Mouse (Mus musculus) forebrain, embryonic 13.5 days (tissue): ENCODE results near the gene Rpl15. TPM values are rescaled to one million over a fixed set of nuclear protein-coding genes. Genes with fewer than 3 reads are reported as not detected.
"Not testable (repeated sequence)": the region's sequence is repeated elsewhere in the genome, so short reads cannot be mapped to it uniquely, and the experiment has no call there.

Experiments
- ATAC-seq: fragments of 200-750 bp; cut with Nextera tagmentation; 2 replicates; pipeline ENCODE4 v1.8.0; 2017
- H3K27ac ChIP-seq: fragments of 300-500 bp; sonication (generic); 2 replicates; pipeline ENCODE4 v1.5.1; 2015; ENCODE audit warnings: inconsistent platforms, mild to moderate bottlenecking, moderate library complexity
- H3K27me3 ChIP-seq: fragments of 300-500 bp; sonication (generic); 2 replicates; pipeline ENCODE4 v1.6.1; 2015; ENCODE audit warnings: mild to moderate bottlenecking, inconsistent platforms
- H3K36me3 ChIP-seq: fragments of 300-500 bp; sonication (generic); 2 replicates; pipeline ENCODE4 v1.6.1; 2015; ENCODE audit warnings: mild to moderate bottlenecking, inconsistent platforms; ENCODE audit not compliant: poor library complexity, severe bottlenecking
- H3K4me1 ChIP-seq: fragments of 300-500 bp; sonication (generic); 2 replicates; pipeline ENCODE4 v1.6.1; 2015; ENCODE audit warnings: inconsistent platforms
- H3K4me2 ChIP-seq: fragments of 300-500 bp; sonication (generic); 2 replicates; pipeline ENCODE4 v1.6.1; 2015; ENCODE audit warnings: inconsistent platforms, mild to moderate bottlenecking, moderate library complexity
- H3K4me3 ChIP-seq: fragments of 300-500 bp; sonication (generic); 2 replicates; pipeline ENCODE4 v1.5.1; 2015; ENCODE audit warnings: mild to moderate bottlenecking, inconsistent platforms
- H3K9ac ChIP-seq: fragments of 300-500 bp; sonication (generic); 2 replicates; pipeline ENCODE4 v1.6.1; 2015; ENCODE audit warnings: mild to moderate bottlenecking, inconsistent platforms
- H3K9me3 ChIP-seq: fragments of 300-500 bp; sonication (generic); replicated peaks from 2 replicates; pipeline ENCODE4 v1.6.1; 2016; ENCODE audit warnings: inconsistent platforms
- WGBS: fragments of 180-500 bp; shearing (Covaris S2); methylation state at CpG from one replicate; pipeline ENCODE4 v1.1.7; 2015; 5-methylcytosine and 5-hydroxymethylcytosine counted together
- polyA plus RNA-seq: library from polyadenylated mRNA; unstranded; fragments of >200 nt; fragmentation: Nextera tagmentation; extraction: Ambion mirVana; gene quantifications from 2 replicates; pipeline ENCODE4 v1.2.1, GENCODE M21; 2015

Gene Rpl15
- polyA plus RNA-seq, 1 experiment from 2014 or later: 406 TPM

DNA sequence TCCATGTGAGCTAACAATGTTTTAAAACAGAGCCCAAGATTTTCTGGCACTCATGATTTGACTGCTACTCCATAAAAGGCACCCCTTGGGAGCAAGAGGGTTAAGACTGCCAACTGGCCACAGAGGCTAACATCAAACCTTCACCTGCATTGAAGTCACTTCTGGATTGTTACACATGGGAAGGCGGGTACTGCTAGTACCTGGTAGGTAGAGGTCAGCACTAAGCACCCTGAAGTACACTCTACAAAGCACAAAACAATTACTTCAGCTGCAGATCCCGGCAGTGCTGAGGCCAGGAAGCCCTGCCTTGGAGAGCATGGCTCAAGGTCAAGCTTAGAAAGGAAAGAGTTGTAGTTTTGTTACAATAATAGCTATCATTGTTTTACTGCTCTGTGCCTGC, 16.2 kb upstream of the Rpl15 start:
- 82% methylated on average over 2 of the region's 2 CpGs for WGBS
- ATAC-seq: no peak

DNA sequence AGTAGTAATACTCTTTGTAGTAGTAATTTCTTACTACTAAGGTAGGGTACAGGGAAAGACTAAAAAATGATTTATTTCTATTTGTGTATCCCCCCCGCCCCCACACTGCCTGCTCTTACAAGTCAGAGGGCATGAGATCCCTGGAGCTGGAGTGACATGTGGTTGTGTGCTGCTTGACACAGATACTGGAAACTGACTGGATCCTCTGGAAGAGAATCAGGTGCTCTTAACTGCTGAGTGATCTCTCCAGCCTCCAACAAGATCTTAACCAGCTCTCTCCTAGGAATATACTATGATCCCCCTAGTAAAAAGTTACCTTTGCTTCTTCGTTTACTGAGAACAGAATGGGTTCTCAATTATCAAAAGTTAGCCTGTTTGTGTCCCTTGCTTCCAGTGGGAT, 15.2 kb upstream of the Rpl15 start:
- Histone ChIP-seq H3K36me3 (peaks cover 12% of the 10 kb centered on the region), H3K9ac (no peak overlapping the region), H3K4me1 (no peaks in the 10 kb centered on the region), H3K4me2 (no peak overlapping the region), H3K9me3 (no peaks in the 10 kb centered on the region), H3K27ac (no peak overlapping the region), H3K4me3 (no peak overlapping the region), H3K27me3 (no peaks in the 10 kb centered on the region)
- WGBS: 90% methylated on average over 2 of the region's 2 CpGs
- no peak for ATAC-seq

More for the DNA sequence above, 16.2 kb upstream of the Rpl15 start:
- H3K4me2 ChIP-seq: no peak overlapping the region
- H3K27me3 ChIP-seq: no peaks in the 10 kb centered on the region
- no peaks in the 10 kb centered on the region for H3K4me1 ChIP-seq
- H3K27ac ChIP-seq: no peak overlapping the region
- no peaks in the 10 kb centered on the region for H3K9me3 ChIP-seq
- H3K4me3 ChIP-seq: no peak overlapping the region
- H3K9ac ChIP-seq: no peak overlapping the region
- H3K36me3 ChIP-seq: peaks cover 5% of the 10 kb centered on the region

DNA sequence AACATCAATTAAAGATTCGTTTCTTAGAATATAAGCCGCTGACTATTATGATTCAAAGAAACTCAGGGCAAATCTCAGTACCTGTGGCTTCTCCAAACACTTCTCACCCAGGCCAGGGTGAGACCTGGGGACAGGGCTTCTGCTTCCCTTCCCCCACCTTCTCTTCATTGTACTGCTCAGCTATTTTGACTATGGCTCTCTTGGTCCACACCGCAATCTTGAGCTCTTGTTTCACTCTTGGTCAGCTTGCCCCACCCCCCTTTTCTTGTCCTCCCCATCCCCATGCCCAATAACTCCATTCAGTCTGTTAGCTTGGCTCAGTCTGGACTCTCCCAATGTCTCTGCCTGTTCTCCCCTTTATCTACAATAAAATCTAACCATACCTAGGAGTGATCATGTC, 14.3 kb upstream of the Rpl15 start:
- Histone ChIP-seq H3K9me3 (no peaks in the 10 kb centered on the region), H3K4me2 (no peak overlapping the region), H3K27ac (no peak overlapping the region), H3K27me3 (no peaks in the 10 kb centered on the region), H3K9ac (no peak overlapping the region), H3K4me1 (no peaks in the 10 kb centered on the region), H3K4me3 (no peak overlapping the region), H3K36me3 (peaks cover 12% of the 10 kb centered on the region)
- no peak for ATAC-seq
- WGBS: 93% methylated on average over 3 of the region's 3 CpGs

- H3K9ac ChIP-seq: no peak overlapping the region
- H3K27ac ChIP-seq: no peak overlapping the region
- H3K9me3 ChIP-seq: no peaks in the 10 kb centered on the region
- no peak overlapping the region for H3K4me3 ChIP-seq
- 93% methylated on average over 2 of the region's 2 CpGs for WGBS
- peaks cover 17% of the 10 kb centered on the region for H3K36me3 ChIP-seq
- 0 out of 2 replicates have a peak, but pooled peaks have one; percentile 19 for ATAC-seq
- H3K4me1 ChIP-seq: no peaks in the 10 kb centered on the region
- no peak overlapping the region for H3K4me2 ChIP-seq
- H3K27me3 ChIP-seq: no peaks in the 10 kb centered on the region
Measured at GRCm38 (mm10) chr14:18284581-18284980, 13.4 kb upstream of the Rpl15 start.

GRCm38 (mm10) chr14:18280375-18280774, 9.2 kb upstream of the Rpl15 start:
- peaks cover 44% of the 10 kb centered on the region for H3K36me3 ChIP-seq
- 81% methylated on average over 5 of the region's 5 CpGs for WGBS
- ATAC-seq: no peak

DNA sequence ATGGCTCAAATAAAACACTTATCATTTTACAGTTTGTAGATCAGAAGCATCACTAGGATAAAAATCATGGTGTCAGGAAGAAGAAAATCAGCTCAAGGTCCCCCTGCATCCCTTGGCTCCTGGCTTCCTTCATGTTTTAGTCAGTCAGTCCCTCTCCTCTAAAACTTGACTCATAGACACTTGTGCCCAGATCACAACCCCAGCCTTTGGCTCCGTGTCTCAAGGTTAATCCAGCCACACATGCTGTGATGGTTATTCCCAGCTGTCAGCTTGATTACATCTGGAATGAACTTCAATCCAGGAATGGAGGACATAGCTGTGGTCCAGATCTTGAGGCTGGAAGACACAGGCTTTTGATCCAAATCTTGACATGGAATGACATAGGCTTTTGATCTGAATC, 3.3 kb upstream of the Rpl15 start:
- 0 out of 2 replicates have a peak, but pooled peaks cover 2% of the 10 kb centered on the region for H3K9me3 ChIP-seq
- no peaks in the 10 kb centered on the region for H3K27me3 ChIP-seq
- peaks cover 11% of the 10 kb centered on the region for H3K4me1 ChIP-seq
- WGBS: 69% methylated on average over 1 of the region's 1 CpGs
- no peak overlapping the region for H3K9ac ChIP-seq
- H3K4me3 ChIP-seq: no peak overlapping the region
- no peak overlapping the region for H3K4me2 ChIP-seq
- no peak overlapping the region for H3K27ac ChIP-seq
- no peak for ATAC-seq
- peaks cover 28% of the 10 kb centered on the region for H3K36me3 ChIP-seq

More at GRCm38 (mm10) chr14:18280375-18280774, 9.2 kb upstream of the Rpl15 start:
- Histone ChIP-seq H3K4me3 (no peak overlapping the region), H3K27ac (no peak overlapping the region), H3K9me3 (0 out of 2 replicates have a peak, but pooled peaks cover 2% of the 10 kb centered on the region), H3K9ac (no peak overlapping the region), H3K27me3 (no peaks in the 10 kb centered on the region), H3K4me2 (no peak overlapping the region), H3K4me1 (no peaks in the 10 kb centered on the region)

- H3K4me3 ChIP-seq: peak overlapping the region; percentile 91
- H3K27ac ChIP-seq: no peak overlapping the region
- H3K4me2 ChIP-seq: peak overlapping the region; percentile 68
- H3K27me3 ChIP-seq: no peaks in the 10 kb centered on the region
- ATAC-seq: 0 out of 2 replicates have a peak, but pooled peaks have one; percentile 3
- no peaks in the 10 kb centered on the region for H3K9me3 ChIP-seq
- WGBS: 2% methylated on average over 7 of the region's 7 CpGs
- H3K36me3 ChIP-seq: peaks cover 27% of the 10 kb centered on the region
- H3K4me1 ChIP-seq: peaks cover 20% of the 10 kb centered on the region
- H3K9ac ChIP-seq: peak overlapping the region; percentile 72; the same call in 1 of the 2 replicates
Measured at GRCm38 (mm10) chr14:18271666-18272065, 475 bp upstream of the Rpl15 start.

DNA sequence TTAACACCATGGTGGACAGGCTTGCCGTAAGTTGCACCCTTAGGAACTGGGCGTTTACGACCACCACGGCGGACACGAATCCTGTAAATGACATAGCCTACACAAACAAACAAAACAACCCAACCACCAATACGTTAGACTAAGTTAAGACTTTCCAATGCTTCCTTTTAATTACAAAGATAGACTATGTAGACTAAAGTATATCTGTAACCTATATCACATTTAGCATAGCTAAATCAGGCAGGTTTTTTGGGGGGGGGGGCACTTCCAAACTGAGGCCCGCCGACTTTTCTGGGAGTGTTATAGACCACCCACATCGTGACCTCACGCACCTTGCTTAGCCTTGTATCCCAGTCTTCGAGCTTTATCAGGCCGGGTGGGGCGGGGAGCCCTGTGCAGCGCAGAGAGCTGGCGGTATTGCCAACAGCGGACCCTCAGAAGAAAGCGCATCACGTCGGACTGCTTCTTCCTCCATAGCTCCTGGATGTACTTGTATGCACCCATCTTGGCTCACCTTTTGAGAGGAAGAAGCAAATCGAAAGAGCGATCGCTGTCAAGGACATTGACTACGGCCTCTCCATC, 1.2 kb downstream of the Rpl15 start:
- Histone ChIP-seq H3K4me3 (peak overlapping the region; percentile 91), H3K4me1 (peaks cover 20% of the 10 kb centered on the region), H3K36me3 (peaks cover 31% of the 10 kb centered on the region), H3K9ac (peak overlapping the region; percentile 98), H3K27ac (peak overlapping the region; percentile 82), H3K4me2 (peak overlapping the region; percentile 80)
- peak; percentile 0 for ATAC-seq
- not testable (repeated sequence) for H3K27me3 ChIP-seq, H3K9me3 ChIP-seq
- under 1% methylated on average over 24 of the region's 24 CpGs for WGBS

- Histone ChIP-seq H3K4me3 (no peak overlapping the region), H3K27ac (peak overlapping the region; percentile 78), H3K4me2 (no peak overlapping the region), H3K9me3 (no peaks in the 10 kb centered on the region), H3K4me1 (peaks cover 24% of the 10 kb centered on the region), H3K9ac (no peak overlapping the region), H3K36me3 (peaks cover 24% of the 10 kb centered on the region), H3K27me3 (no peaks in the 10 kb centered on the region)
- ATAC-seq: peak; percentile 91
- 16% methylated on average over 4 of the region's 4 CpGs for WGBS
Measured at GRCm38 (mm10) chr14:18263427-18263826, 7.8 kb downstream of the Rpl15 start.

DNA sequence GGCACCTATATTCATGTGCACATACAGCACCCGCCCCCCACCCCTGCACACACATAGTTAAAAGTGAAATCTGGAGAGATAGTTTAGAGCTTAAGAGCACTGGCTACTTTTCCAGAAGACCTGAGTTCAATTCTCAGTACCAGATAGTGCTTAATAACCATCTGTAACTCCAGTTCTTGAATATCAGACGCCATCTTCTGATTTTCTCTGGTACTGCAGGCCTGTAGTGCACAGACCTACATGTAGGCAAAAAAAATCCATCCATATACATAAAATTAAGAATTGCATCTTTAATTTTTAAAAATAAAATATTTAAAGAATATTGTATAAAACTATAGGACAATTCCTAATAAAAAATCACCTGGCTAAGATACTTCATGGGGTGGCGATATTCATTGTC, 10.0 kb downstream of the Rpl15 start:
- no peaks in the 10 kb centered on the region for H3K9me3 ChIP-seq
- no peaks in the 10 kb centered on the region for H3K27me3 ChIP-seq
- peaks cover 23% of the 10 kb centered on the region for H3K4me1 ChIP-seq
- 87% methylated on average over 3 of the region's 3 CpGs for WGBS
- no peak overlapping the region for H3K9ac ChIP-seq
- H3K4me2 ChIP-seq: no peak overlapping the region
- no peak overlapping the region for H3K4me3 ChIP-seq
- H3K27ac ChIP-seq: no peak overlapping the region
- peaks cover 5% of the 10 kb centered on the region; the same call in 1 of the 2 replicates for H3K36me3 ChIP-seq
- no peak for ATAC-seq

GRCm38 (mm10) chr14:18242638-18243130, 28.5 kb downstream of the Rpl15 start:
- H3K4me3 ChIP-seq: no peak overlapping the region
- no peak overlapping the region for H3K27ac ChIP-seq
- H3K4me2 ChIP-seq: no peak overlapping the region
- ATAC-seq: no peak
- no peaks in the 10 kb centered on the region for H3K36me3 ChIP-seq
- H3K9me3 ChIP-seq: no peaks in the 10 kb centered on the region
- H3K27me3 ChIP-seq: no peaks in the 10 kb centered on the region
- H3K9ac ChIP-seq: no peak overlapping the region
- H3K4me1 ChIP-seq: 0 out of 2 replicates have a peak, but pooled peaks cover 2% of the 10 kb centered on the region
- 90% methylated on average over 21 of the region's 21 CpGs for WGBS

- 88% methylated on average over 4 of the region's 4 CpGs for WGBS
- Histone ChIP-seq H3K4me1 (0 out of 2 replicates have a peak, but pooled peaks cover 4% of the 10 kb centered on the region), H3K4me2 (no peak overlapping the region), H3K27ac (no peak overlapping the region), H3K27me3 (no peaks in the 10 kb centered on the region), H3K9ac (no peak overlapping the region), H3K4me3 (no peak overlapping the region), H3K9me3 (no peaks in the 10 kb centered on the region), H3K36me3 (no peaks in the 10 kb centered on the region)
- no peak for ATAC-seq
Measured at GRCm38 (mm10) chr14:18241786-18242185, 29.4 kb downstream of the Rpl15 start.

GRCm38 (mm10) chr14:18240132-18240531, 31.1 kb downstream of the Rpl15 start:
- Histone ChIP-seq H3K4me2 (no peak overlapping the region), H3K9me3 (no peaks in the 10 kb centered on the region), H3K9ac (no peak overlapping the region), H3K4me1 (0 out of 2 replicates have a peak, but pooled peaks cover 4% of the 10 kb centered on the region), H3K4me3 (no peak overlapping the region), H3K27ac (no peak overlapping the region), H3K27me3 (no peaks in the 10 kb centered on the region), H3K36me3 (no peaks in the 10 kb centered on the region)
- WGBS: 74% methylated on average over 7 of the region's 7 CpGs
- no peak for ATAC-seq
